ENCODE assay signal across 8 mouse cellular contexts in the genomic region with DNA sequence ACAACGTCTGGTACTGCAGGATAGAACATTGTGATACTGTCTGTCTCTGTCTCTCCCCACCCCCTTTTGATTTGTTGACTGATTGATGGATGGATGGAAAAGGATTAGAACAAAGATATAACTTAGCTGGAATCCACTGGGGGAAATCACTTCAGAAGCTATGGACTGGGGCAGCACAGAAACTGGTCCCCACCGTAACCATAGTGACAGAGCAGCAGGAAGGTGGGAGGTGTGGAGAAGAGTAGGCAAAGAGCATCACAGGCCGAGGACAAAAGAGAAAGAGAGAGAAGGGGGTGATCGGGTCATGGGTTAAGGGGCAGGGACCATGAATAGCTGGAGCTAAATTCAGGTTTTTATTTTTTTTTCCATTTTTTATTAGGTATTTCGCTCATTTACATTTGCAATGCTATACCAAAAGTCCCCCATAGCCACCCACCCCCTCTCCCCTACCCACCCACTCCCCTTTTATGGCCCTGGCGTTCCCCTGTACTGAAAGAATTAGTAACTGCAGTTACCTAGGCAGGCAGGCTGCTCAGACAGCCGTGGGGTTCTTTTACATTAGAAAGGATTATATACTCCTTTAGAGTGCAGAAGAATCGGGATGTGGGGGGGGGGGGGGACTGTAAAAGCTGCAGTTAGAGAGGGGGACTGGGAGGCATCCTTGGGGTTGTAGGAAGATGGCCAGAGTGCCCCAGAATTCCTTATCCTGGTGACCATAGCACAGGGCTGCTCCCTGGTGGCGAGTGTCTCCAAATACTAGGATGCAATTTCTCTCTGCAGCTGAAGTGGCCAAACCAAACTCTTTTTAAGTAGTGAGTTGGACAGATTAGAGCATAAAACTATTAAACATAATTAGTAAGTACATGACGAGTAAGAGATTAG.
DNase-seq lines count a peak whose midpoint lies in the region; ATAC-seq and TF ChIP-seq lines count a peak whose summit lies in the region.

No protein-coding gene starts in this region.

- TF ChIP-seq CTCF in midbrain, postnatal 0 days (IDR thresholded peaks at IDR 0.05): peak; percentile 75

- no peak overlapping the region for H3K4me3 ChIP-seq in forebrain, embryonic 13.5 days
- no peak overlapping the region for H3K4me3 ChIP-seq in midbrain, postnatal 0 days (ENCODE audit: low read depth, low read length)

- peaks cover 4% of the 10 kb centered on the region; the same call in 1 of the 2 replicates for H3K4me1 ChIP-seq in forebrain, embryonic 13.5 days
- H3K4me1 ChIP-seq in midbrain, postnatal 0 days (ENCODE audit: insufficient read depth, low read length): no peaks in the 10 kb centered on the region

- H3K36me3 ChIP-seq in forebrain, embryonic 13.5 days (ENCODE audit: poor library complexity, severe bottlenecking): no peaks in the 10 kb centered on the region
- H3K36me3 ChIP-seq in midbrain, postnatal 0 days (ENCODE audit: insufficient read depth, low read length): no peaks in the 10 kb centered on the region

- no peaks in the 10 kb centered on the region for H3K27me3 ChIP-seq in forebrain, embryonic 13.5 days
- H3K27me3 ChIP-seq in midbrain, postnatal 0 days (ENCODE audit: insufficient read depth, low read length): no peaks in the 10 kb centered on the region

- H3K9ac ChIP-seq in forebrain, embryonic 13.5 days: no peak overlapping the region
- no peak overlapping the region for H3K9ac ChIP-seq in midbrain, postnatal 0 days (replicated peaks; ENCODE audit: low read length, poor library complexity, severe bottlenecking)

- no peaks in the 10 kb centered on the region for H3K9me3 ChIP-seq in forebrain, embryonic 13.5 days (replicated peaks)
- H3K9me3 ChIP-seq in midbrain, postnatal 0 days (ENCODE audit: low read length): no peaks in the 10 kb centered on the region

- no peak overlapping the region for H3K27ac ChIP-seq in forebrain, embryonic 13.5 days
- no peak overlapping the region for H3K27ac ChIP-seq in midbrain, postnatal 0 days (ENCODE audit: low read depth, low read length)

- ATAC-seq in forebrain, embryonic 13.5 days: peak; percentile 80
- ATAC-seq in midbrain, postnatal 0 days (ENCODE audit: low FRiP score): peak; percentile 80

- DNase-seq in gastrocnemius, adult 18-20 months (ENCODE audit: low spot score): peak; percentile 5
- no peak for DNase-seq in gastrocnemius, adult 8-10 months (ENCODE audit: low spot score in 2 of 2)
- peak; percentile 49 for DNase-seq in right cerebral cortex, postnatal 14 days
- no peak for DNase-seq in right cerebral cortex, adult 18-20 months
- peak; percentile 59 for DNase-seq in midbrain, postnatal 0 days (ENCODE audit: low spot score)
- DNase-seq in layer of hippocampus, adult 9-11 months: no peak
- DNase-seq in adrenal gland, adult 2 months: no peak

- H3K4me2 ChIP-seq in forebrain, embryonic 13.5 days: no peak overlapping the region
- H3K4me2 ChIP-seq in midbrain, postnatal 0 days (ENCODE audit: low read depth, low read length, poor library complexity, severe bottlenecking): no peak overlapping the region

- WGBS in forebrain, embryonic 13.5 days: 15% methylated on average over 10 of the region's 10 CpGs
- WGBS in midbrain, postnatal 0 days: 15% methylated on average over 10 of the region's 10 CpGs

Comparison
In these comparisons a context has a peak if more than half of its experiments do, and no peak if none do; other contexts are left out.
1. DNase-seq: peak in gastrocnemius, adult 18-20 months (single experiment), right cerebral cortex, postnatal 14 days (single experiment) and midbrain, postnatal 0 days (single experiment); none in gastrocnemius, adult 8-10 months (0 of 2), right cerebral cortex, adult 18-20 months (single experiment), layer of hippocampus, adult 9-11 months (single experiment) and adrenal gland, adult 2 months (single experiment).